In genomic region chr4:136751355-136752020, GRCm38 (mm10) we compare ENCODE assay signal across 16 mouse cellular contexts.
DNase-seq lines count a peak whose midpoint lies in the region; ATAC-seq and TF ChIP-seq lines count a peak whose summit lies in the region.
"Had no signal": no experiment of that assay in that cellular context is flagged by ENCODE, and none has a peak within 500 bp of the region (broad histone marks: within the 10 kb centered on the region; RNA-seq: fewer than 3 reads in every experiment).

No protein-coding gene starts in this region.

- no peak overlapping the region for H3K4me3 ChIP-seq in stomach, embryonic 14.5 days (ENCODE audit: low read depth, low read length)
- no peak overlapping the region for H3K4me3 ChIP-seq in stomach, postnatal 0 days (ENCODE audit: low read depth, low read length)
- no peak overlapping the region for H3K4me3 ChIP-seq in hindbrain, embryonic 12.5 days
- H3K4me3 ChIP-seq in midbrain, embryonic 13.5 days (replicated peaks), result no peak overlapping the region
- no peak overlapping the region for H3K4me3 ChIP-seq in stomach, embryonic 16.5 days (replicated peaks; ENCODE audit: low read length)
- H3K4me3 ChIP-seq: embryonic facial prominence, embryonic 15.5 days; intestine, embryonic 15.5 days had no signal

- H3K4me1 ChIP-seq in stomach, embryonic 14.5 days (ENCODE audit: control insufficient read depth, insufficient read depth, low read length), result peaks cover 46% of the 10 kb centered on the region
- H3K4me1 ChIP-seq in stomach, postnatal 0 days (replicated peaks; ENCODE audit: control insufficient read depth, insufficient read depth), result peaks cover 11% of the 10 kb centered on the region
- H3K4me1 ChIP-seq in hindbrain, embryonic 12.5 days, result peaks cover 91% of the 10 kb centered on the region
- peaks cover 97% of the 10 kb centered on the region for H3K4me1 ChIP-seq in midbrain, embryonic 13.5 days (replicated peaks)
- peaks cover 48% of the 10 kb centered on the region for H3K4me1 ChIP-seq in stomach, embryonic 16.5 days (ENCODE audit: control insufficient read depth, insufficient read depth, low read length)

- no peak for DNase-seq in stomach, postnatal 0 days (ENCODE audit: low spot score)
- DNase-seq in lung, postnatal 10 days, result no peak
- DNase-seq in thymus, postnatal 0 days (ENCODE audit: low spot score), result no peak
- no peak for DNase-seq in spleen, postnatal 14 days (ENCODE audit: low spot score in 2 of 2)
- DNase-seq: adrenal gland, postnatal 36 days; cerebellum, postnatal 36 days; heart, adult 18-20 months; heart, postnatal 10 days; kidney, postnatal 10 days had no signal

- H3K36me3 ChIP-seq in stomach, embryonic 14.5 days (ENCODE audit: control insufficient read depth, insufficient read depth, low read length), result no peaks in the 10 kb centered on the region
- no peaks in the 10 kb centered on the region for H3K36me3 ChIP-seq in stomach, postnatal 0 days (ENCODE audit: control insufficient read depth, insufficient read depth, low read length)
- no peaks in the 10 kb centered on the region for H3K36me3 ChIP-seq in hindbrain, embryonic 12.5 days
- H3K36me3 ChIP-seq in midbrain, embryonic 13.5 days, result no peaks in the 10 kb centered on the region
- H3K36me3 ChIP-seq in stomach, embryonic 16.5 days (ENCODE audit: control insufficient read depth, insufficient read depth, low read length), result no peaks in the 10 kb centered on the region
- H3K36me3 ChIP-seq: embryonic facial prominence, embryonic 15.5 days; intestine, embryonic 15.5 days had no signal

- TF ChIP-seq EP300 in stomach, postnatal 0 days (optimal IDR thresholded peaks at IDR 0.05), result no peak

- WGBS in stomach, embryonic 14.5 days, result 41% methylated on average over 4 of the region's 4 CpGs
- WGBS in stomach, postnatal 0 days, result 58% methylated on average over 4 of the region's 4 CpGs
- 13% methylated on average over 4 of the region's 4 CpGs for WGBS in hindbrain, embryonic 12.5 days
- 5% methylated on average over 4 of the region's 4 CpGs for WGBS in midbrain, embryonic 13.5 days
- WGBS in stomach, embryonic 16.5 days, result 50% methylated on average over 4 of the region's 4 CpGs

- no peaks in the 10 kb centered on the region for H3K27me3 ChIP-seq in stomach, embryonic 14.5 days (ENCODE audit: control insufficient read depth, insufficient read depth, low read length)
- no peaks in the 10 kb centered on the region for H3K27me3 ChIP-seq in stomach, postnatal 0 days (ENCODE audit: control insufficient read depth, insufficient read depth, low read length)
- H3K27me3 ChIP-seq in hindbrain, embryonic 12.5 days, result no peaks in the 10 kb centered on the region
- no peaks in the 10 kb centered on the region for H3K27me3 ChIP-seq in midbrain, embryonic 13.5 days
- H3K27me3 ChIP-seq in stomach, embryonic 16.5 days (ENCODE audit: control insufficient read depth, insufficient read depth, low read length), result no peaks in the 10 kb centered on the region
- H3K27me3 ChIP-seq: embryonic facial prominence, embryonic 15.5 days; intestine, embryonic 15.5 days had no signal

- H3K9ac ChIP-seq in stomach, embryonic 14.5 days (replicated peaks; ENCODE audit: low read depth, low read length), result no peak overlapping the region
- H3K9ac ChIP-seq in stomach, postnatal 0 days (ENCODE audit: low read length), result no peak overlapping the region
- peak overlapping the region; percentile 46 for H3K9ac ChIP-seq in hindbrain, embryonic 12.5 days
- H3K9ac ChIP-seq in midbrain, embryonic 13.5 days (replicated peaks), result peak overlapping the region; percentile 55
- H3K9ac ChIP-seq in stomach, embryonic 16.5 days (ENCODE audit: low read length), result peak overlapping the region; percentile 57
- H3K9ac ChIP-seq: embryonic facial prominence, embryonic 15.5 days; intestine, embryonic 15.5 days; liver, embryonic 14.5 days had no signal

- no peak overlapping the region for H3K4me2 ChIP-seq in stomach, embryonic 14.5 days (replicated peaks; ENCODE audit: low read depth, low read length)
- no peak overlapping the region for H3K4me2 ChIP-seq in stomach, postnatal 0 days (replicated peaks; ENCODE audit: low read depth)
- peak overlapping the region; percentile 32 for H3K4me2 ChIP-seq in hindbrain, embryonic 12.5 days (replicated peaks)
- H3K4me2 ChIP-seq in midbrain, embryonic 13.5 days (replicated peaks), result peak overlapping the region; percentile 14; the same call in 1 of the 2 replicates
- no peak overlapping the region for H3K4me2 ChIP-seq in stomach, embryonic 16.5 days (ENCODE audit: low read depth, low read length)
- H3K4me2 ChIP-seq: embryonic facial prominence, embryonic 15.5 days; intestine, embryonic 15.5 days had no signal

- ATAC-seq in stomach, embryonic 14.5 days (ENCODE audit: insufficient number of reproducible peaks, insufficient read depth, low FRiP score, low read depth), result no peak
- ATAC-seq in stomach, postnatal 0 days (ENCODE audit: low FRiP score, low TSS enrichment), result no peak
- ATAC-seq in hindbrain, embryonic 12.5 days (ENCODE audit: low FRiP score), result no peak; the same call in 1 of the 2 replicates
- no peak for ATAC-seq in midbrain, embryonic 13.5 days
- no peak for ATAC-seq in stomach, embryonic 16.5 days (ENCODE audit: insufficient read depth, low FRiP score)

- no peaks in the 10 kb centered on the region for H3K9me3 ChIP-seq in stomach, embryonic 14.5 days (ENCODE audit: control insufficient read depth, low read depth, low read length)
- no peaks in the 10 kb centered on the region for H3K9me3 ChIP-seq in stomach, postnatal 0 days (ENCODE audit: control insufficient read depth, low read length)
- H3K9me3 ChIP-seq in hindbrain, embryonic 12.5 days (replicated peaks), result no peaks in the 10 kb centered on the region
- H3K9me3 ChIP-seq in midbrain, embryonic 13.5 days, result no peaks in the 10 kb centered on the region
- H3K9me3 ChIP-seq in stomach, embryonic 16.5 days (replicated peaks; ENCODE audit: control insufficient read depth, low read length), result no peaks in the 10 kb centered on the region
- H3K9me3 ChIP-seq: embryonic facial prominence, embryonic 15.5 days; intestine, embryonic 15.5 days had no signal

- H3K27ac ChIP-seq in stomach, embryonic 14.5 days (ENCODE audit: low read length), result peak overlapping the region; percentile 73; the same call in 1 of the 2 replicates
- no peak overlapping the region for H3K27ac ChIP-seq in stomach, postnatal 0 days (replicated peaks)
- H3K27ac ChIP-seq in hindbrain, embryonic 12.5 days, result peak overlapping the region; percentile 97
- H3K27ac ChIP-seq in midbrain, embryonic 13.5 days, result peak overlapping the region; percentile 100
- peak overlapping the region; percentile 29; the same call in 1 of the 2 replicates for H3K27ac ChIP-seq in stomach, embryonic 16.5 days (ENCODE audit: low read length)
- H3K27ac ChIP-seq: embryonic facial prominence, embryonic 15.5 days; liver, embryonic 14.5 days had no signal

- TF ChIP-seq CTCF in stomach, postnatal 0 days (IDR thresholded peaks at IDR 0.05; ENCODE audit: low read depth), result no peak

Comparison
In these comparisons a context has a peak if more than half of its experiments do, and no peak if none do; other contexts are left out.
1. H3K9ac ChIP-seq: peak in hindbrain, embryonic 12.5 days (single experiment), midbrain, embryonic 13.5 days (single experiment) and stomach, embryonic 16.5 days (single experiment); none in stomach, embryonic 14.5 days (single experiment) and stomach, postnatal 0 days (single experiment).
2. H3K4me2 ChIP-seq: peak in hindbrain, embryonic 12.5 days (single experiment) and midbrain, embryonic 13.5 days (single experiment); none in stomach, embryonic 14.5 days (single experiment), stomach, postnatal 0 days (single experiment) and stomach, embryonic 16.5 days (single experiment).